Mouse (Mus musculus): ENCODE measurements at regions not wholly inside any gene's neighbourhood (a gene's known extent, or its start where the extent isn't known, plus 50 kb on each side); places are given as distances from the start of the nearest gene placed in this dataset.

GRCm38 (mm10) chr16:3231566-3231965 lies 359.3 kb upstream of the Olfr161 start:
- H3K27me3 ChIP-seq, result no peaks in the 10 kb centered on the region
- peaks cover 52% of the 10 kb centered on the region for H3K9me3 ChIP-seq (replicated peaks)
- H3K4me3 ChIP-seq, result no peak overlapping the region
- ATAC-seq (ENCODE audit: low FRiP score), result peak; percentile 62
- H3K36me3 ChIP-seq, result 0 out of 2 replicates have a peak, but pooled peaks cover 4% of the 10 kb centered on the region
- H3K27ac ChIP-seq, result no peak overlapping the region
- no peak overlapping the region for H3K9ac ChIP-seq
- H3K4me2 ChIP-seq (replicated peaks), result no peak overlapping the region
- H3K4me1 ChIP-seq, result no peaks in the 10 kb centered on the region
- WGBS, result 74% methylated on average over 3 of the region's 3 CpGs

DNA sequence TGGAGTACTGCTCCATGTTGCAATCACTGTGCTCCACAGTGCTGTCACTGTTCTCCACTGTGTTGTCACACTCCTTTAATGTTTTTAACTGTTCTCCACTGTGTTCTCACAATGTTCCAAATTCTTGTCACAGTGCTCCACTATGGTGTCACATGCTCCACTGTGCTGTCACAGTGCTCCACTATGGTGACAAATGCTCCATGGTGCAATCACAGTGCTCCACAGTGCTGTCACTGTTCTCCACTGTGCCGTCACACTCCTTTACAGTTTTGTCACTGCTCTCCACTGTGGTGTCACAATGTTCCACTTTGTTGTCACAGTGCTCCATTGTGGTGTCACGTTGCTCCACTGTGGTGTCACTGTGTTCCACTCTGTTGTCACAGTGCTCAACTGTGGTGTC lies 358.2 kb upstream of the Olfr161 start:
- WGBS, result 49% methylated on average over 2 of the region's 2 CpGs
- no peak overlapping the region for H3K4me3 ChIP-seq
- peaks cover 59% of the 10 kb centered on the region for H3K9me3 ChIP-seq (replicated peaks)
- H3K4me1 ChIP-seq, result no peaks in the 10 kb centered on the region
- H3K27ac ChIP-seq, result no peak overlapping the region
- no peak overlapping the region for H3K4me2 ChIP-seq (replicated peaks)
- ATAC-seq (ENCODE audit: low FRiP score), result peak; percentile 29; the same call in 1 of the 2 replicates
- no peak overlapping the region for H3K9ac ChIP-seq
- 0 out of 2 replicates have a peak, but pooled peaks cover 4% of the 10 kb centered on the region for H3K36me3 ChIP-seq
- no peaks in the 10 kb centered on the region for H3K27me3 ChIP-seq

GRCm38 (mm10) chr16:3234063-3234462 lies 356.8 kb upstream of the Olfr161 start:
- Histone ChIP-seq H3K9ac (no peak overlapping the region), H3K27me3 (no peaks in the 10 kb centered on the region), H3K4me2 (replicated peaks) (no peak overlapping the region), H3K4me1 (no peaks in the 10 kb centered on the region), H3K9me3 (replicated peaks) (peaks cover 74% of the 10 kb centered on the region), H3K27ac (no peak overlapping the region), H3K4me3 (no peak overlapping the region), H3K36me3 (0 out of 2 replicates have a peak, but pooled peaks cover 4% of the 10 kb centered on the region)
- WGBS, result 55% methylated on average over 2 of the region's 2 CpGs
- ATAC-seq (ENCODE audit: low FRiP score), result peak; percentile 47

DNA sequence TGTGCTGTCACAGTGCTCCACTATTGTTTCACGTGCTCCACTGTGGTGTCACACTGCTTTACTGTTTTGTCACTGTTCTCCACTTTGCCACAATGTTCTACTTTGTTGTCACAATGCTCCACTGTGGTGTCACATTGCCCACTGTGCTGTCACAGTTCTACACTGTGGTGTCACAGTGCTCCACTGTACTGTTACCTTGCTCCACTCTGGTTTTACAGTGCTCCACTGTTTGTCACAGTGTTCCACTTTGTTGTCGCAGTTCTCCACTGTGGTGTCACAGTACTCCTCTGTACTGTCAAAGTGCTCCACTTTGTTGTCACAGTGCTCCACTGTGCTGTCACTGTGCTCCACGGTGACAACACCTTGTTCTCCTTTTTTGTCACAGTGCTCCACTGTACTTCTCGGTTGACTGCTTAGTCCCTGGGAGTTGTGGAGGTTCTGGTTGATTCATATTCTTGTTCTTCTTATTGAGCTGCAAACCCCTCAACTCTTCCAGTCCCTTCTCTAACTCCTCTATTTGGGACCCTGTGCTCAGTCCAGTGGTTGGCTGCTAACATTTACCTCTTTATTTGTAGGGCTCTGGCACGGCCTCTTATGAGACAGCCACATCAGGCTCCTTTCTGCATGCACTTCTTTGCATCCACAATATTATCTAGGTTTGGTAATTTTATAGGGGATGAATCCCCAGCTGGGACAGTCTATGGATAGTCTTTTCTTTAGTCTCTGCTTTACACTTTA lies 349.7 kb upstream of the Olfr161 start:
- ATAC-seq (ENCODE audit: low FRiP score), result peak; percentile 48
- no peaks in the 10 kb centered on the region for H3K36me3 ChIP-seq
- no peak overlapping the region for H3K27ac ChIP-seq
- no peak overlapping the region for H3K4me3 ChIP-seq
- H3K27me3 ChIP-seq, result no peaks in the 10 kb centered on the region
- no peak overlapping the region for H3K4me2 ChIP-seq (replicated peaks)
- H3K4me1 ChIP-seq, result no peaks in the 10 kb centered on the region
- no peak overlapping the region for H3K9ac ChIP-seq
- 67% methylated on average over 5 of the region's 5 CpGs for WGBS
- peaks cover 69% of the 10 kb centered on the region for H3K9me3 ChIP-seq (replicated peaks)

DNA sequence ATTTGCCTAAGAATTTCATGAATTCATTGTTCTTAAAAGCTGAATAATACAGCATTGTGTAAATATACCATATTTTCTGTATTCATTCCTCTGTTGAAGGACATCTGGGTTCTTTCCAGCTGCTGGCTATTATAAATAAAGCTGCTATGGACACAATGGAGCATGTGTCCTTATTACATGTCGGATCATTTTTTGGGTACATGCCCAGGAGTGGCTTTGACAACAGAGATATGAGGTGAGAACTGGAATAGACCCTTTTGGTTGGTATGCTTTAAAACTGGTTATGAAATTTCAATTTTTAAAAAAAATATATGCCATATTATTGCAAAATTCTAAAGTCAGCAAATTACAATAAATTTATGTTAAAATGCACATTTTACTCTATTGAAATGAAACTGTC lies 348.9 kb upstream of the Olfr161 start:
- H3K36me3 ChIP-seq, result no peaks in the 10 kb centered on the region
- no peak overlapping the region for H3K9ac ChIP-seq
- 69% methylated on average over 1 of the region's 1 CpGs for whole genome bisulfite sequencing
- no peak overlapping the region for H3K4me3 ChIP-seq
- no peaks in the 10 kb centered on the region for H3K27me3 ChIP-seq
- H3K4me1 ChIP-seq, result no peaks in the 10 kb centered on the region
- no peak overlapping the region for H3K4me2 ChIP-seq (replicated peaks)
- no peak overlapping the region for H3K27ac ChIP-seq
- peaks cover 66% of the 10 kb centered on the region for H3K9me3 ChIP-seq (replicated peaks)
- ATAC-seq (ENCODE audit: low FRiP score), result no peak

DNA sequence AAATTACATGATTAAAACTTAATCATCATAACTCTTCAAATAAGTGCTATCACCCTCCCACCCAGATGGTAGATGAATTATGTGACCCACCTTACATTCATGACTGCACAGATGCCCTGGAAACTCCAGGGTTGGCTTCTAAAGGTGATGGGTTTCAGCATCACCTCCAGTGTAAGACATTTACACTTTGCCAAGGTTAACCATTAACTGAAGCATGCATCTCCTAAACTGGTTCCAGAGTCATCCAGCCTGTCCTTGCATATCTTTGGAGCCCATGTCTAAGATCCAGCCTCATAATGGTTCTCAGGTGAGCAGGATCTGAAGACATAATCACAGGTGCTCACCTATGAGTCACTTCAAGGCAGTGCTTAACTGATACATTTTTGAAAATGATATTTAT lies 344.4 kb upstream of the Olfr161 start:
- Histone ChIP-seq H3K4me3 (no peak overlapping the region), H3K9me3 (replicated peaks) (peaks cover 34% of the 10 kb centered on the region), H3K27ac (no peak overlapping the region), H3K36me3 (no peaks in the 10 kb centered on the region), H3K4me2 (replicated peaks) (no peak overlapping the region), H3K4me1 (no peaks in the 10 kb centered on the region), H3K9ac (no peak overlapping the region), H3K27me3 (no peaks in the 10 kb centered on the region)
- ATAC-seq (ENCODE audit: low FRiP score), result no peak

DNA sequence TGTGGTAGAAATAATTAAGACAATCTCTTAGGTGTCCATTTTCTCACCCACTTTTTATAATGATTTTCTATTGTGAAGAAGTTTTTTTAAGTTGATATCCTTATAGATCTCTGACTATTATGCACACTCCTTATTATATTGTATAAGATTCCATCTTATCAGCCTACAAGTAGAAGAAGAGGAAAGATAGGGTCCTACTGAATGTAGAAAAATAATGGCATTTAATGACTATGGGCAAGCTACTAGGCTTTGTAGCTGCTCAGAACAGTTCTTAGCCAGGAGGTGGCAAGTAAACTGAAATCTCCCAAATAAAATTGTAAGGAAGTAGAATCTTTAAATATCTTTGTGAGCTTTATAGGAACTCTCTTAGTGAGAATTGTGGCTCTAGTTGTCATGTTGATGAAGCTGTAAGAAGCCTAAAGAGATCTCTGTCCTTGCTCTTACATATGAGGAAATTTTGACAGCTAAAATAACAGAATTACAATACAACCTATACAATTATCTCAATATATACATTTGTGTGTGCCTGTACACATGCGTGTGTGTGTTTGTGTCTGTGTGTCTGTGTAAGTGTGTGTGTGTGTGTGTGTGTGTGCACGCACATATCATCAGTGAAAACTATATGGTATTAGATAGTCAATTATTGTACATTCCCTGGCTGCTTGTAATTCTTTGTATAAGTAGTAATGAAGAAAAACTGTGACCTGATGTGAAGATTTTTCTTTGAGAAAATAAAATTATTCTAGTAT lies 343.7 kb upstream of the Olfr161 start:
- Histone ChIP-seq H3K4me1 (no peaks in the 10 kb centered on the region), H3K36me3 (no peaks in the 10 kb centered on the region), H3K9me3 (replicated peaks) (peaks cover 31% of the 10 kb centered on the region), H3K27ac (no peak overlapping the region), H3K9ac (no peak overlapping the region), H3K4me3 (no peak overlapping the region), H3K27me3 (no peaks in the 10 kb centered on the region), H3K4me2 (replicated peaks) (no peak overlapping the region)
- ATAC-seq (ENCODE audit: low FRiP score), result peak; percentile 41; the same call in 1 of the 2 replicates
- 42% methylated on average over 2 of the region's 2 CpGs for WGBS

- peak; percentile 44; the same call in 1 of the 2 replicates for ATAC-seq (ENCODE audit: low FRiP score)
- H3K36me3 ChIP-seq, result no peaks in the 10 kb centered on the region
- H3K4me1 ChIP-seq, result no peaks in the 10 kb centered on the region
- peaks cover 29% of the 10 kb centered on the region for H3K9me3 ChIP-seq (replicated peaks)
- no peak overlapping the region for H3K4me2 ChIP-seq (replicated peaks)
- WGBS, result 50% methylated on average over 2 of the region's 2 CpGs
- no peak overlapping the region for H3K4me3 ChIP-seq
- H3K9ac ChIP-seq, result no peak overlapping the region
- H3K27me3 ChIP-seq, result no peaks in the 10 kb centered on the region
- no peak overlapping the region for H3K27ac ChIP-seq
Observed at GRCm38 (mm10) chr16:3247755-3248110, 343.1 kb upstream of the Olfr161 start.

- H3K9ac ChIP-seq, result no peak overlapping the region
- H3K27ac ChIP-seq, result no peak overlapping the region
- no peak overlapping the region for H3K4me3 ChIP-seq
- 41% methylated on average over 1 of the region's 1 CpGs for WGBS
- no peak for ATAC-seq (ENCODE audit: low FRiP score)
- H3K4me1 ChIP-seq, result no peaks in the 10 kb centered on the region
- no peaks in the 10 kb centered on the region for H3K27me3 ChIP-seq
- H3K36me3 ChIP-seq, result no peaks in the 10 kb centered on the region
- peaks cover 40% of the 10 kb centered on the region for H3K9me3 ChIP-seq (replicated peaks)
- no peak overlapping the region for H3K4me2 ChIP-seq (replicated peaks)
Observed at GRCm38 (mm10) chr16:3253885-3254284, 337.0 kb upstream of the Olfr161 start.

GRCm38 (mm10) chr16:3256051-3256450 lies 334.8 kb upstream of the Olfr161 start:
- no peak for ATAC-seq (ENCODE audit: low FRiP score)
- H3K9ac ChIP-seq, result no peak overlapping the region
- H3K27me3 ChIP-seq, result no peaks in the 10 kb centered on the region
- H3K9me3 ChIP-seq (replicated peaks), result peaks cover 46% of the 10 kb centered on the region
- H3K4me1 ChIP-seq, result no peaks in the 10 kb centered on the region
- no peak overlapping the region for H3K4me3 ChIP-seq
- no peaks in the 10 kb centered on the region for H3K36me3 ChIP-seq
- no peak overlapping the region for H3K4me2 ChIP-seq (replicated peaks)
- H3K27ac ChIP-seq, result no peak overlapping the region

GRCm38 (mm10) chr16:3265351-3265750 lies 325.5 kb upstream of the Olfr161 start:
- Histone ChIP-seq H3K4me3 (no peak overlapping the region), H3K9me3 (replicated peaks) (peaks cover 55% of the 10 kb centered on the region), H3K27me3 (no peaks in the 10 kb centered on the region), H3K4me2 (replicated peaks) (no peak overlapping the region), H3K4me1 (no peaks in the 10 kb centered on the region), H3K27ac (no peak overlapping the region), H3K36me3 (no peaks in the 10 kb centered on the region), H3K9ac (no peak overlapping the region)
- no peak; the same call in 1 of the 2 replicates for ATAC-seq (ENCODE audit: low FRiP score)
- 82% methylated on average over 1 of the region's 1 CpGs for WGBS

GRCm38 (mm10) chr16:3271819-3272490 lies 318.9 kb upstream of the Olfr161 start:
- Histone ChIP-seq H3K27me3 (no peaks in the 10 kb centered on the region), H3K4me3 (no peak overlapping the region), H3K9ac (no peak overlapping the region), H3K36me3 (0 out of 2 replicates have a peak, but pooled peaks cover 2% of the 10 kb centered on the region), H3K4me2 (replicated peaks) (no peak overlapping the region), H3K4me1 (no peaks in the 10 kb centered on the region), H3K27ac (no peak overlapping the region), H3K9me3 (replicated peaks) (peaks cover 64% of the 10 kb centered on the region)
- 59% methylated on average over 2 of the region's 2 CpGs for WGBS
- peak; percentile 53; the same call in 1 of the 2 replicates for ATAC-seq (ENCODE audit: low FRiP score)
